Mouse (Mus musculus): Measurements from ENCODE around the gene Gstp1. TPM values are rescaled to one million over a fixed set of nuclear protein-coding genes. Genes with fewer than 3 reads are reported as not detected.
"Not testable (repeated sequence)": the region's sequence is repeated elsewhere in the genome, so short reads cannot be mapped to it uniquely, and the experiment has no call there.

Gstp1 gene
- polyA plus RNA-seq, 1 experiment from 2014 or later = 573 TPM

GRCm38 (mm10) chr19:4058581-4058980 lies 20.8 kb upstream of the Gstp1 start:
- 89% methylated on average over 5 of the region's 5 CpGs for WGBS
- Histone ChIP-seq H3K4me1 (replicated peaks) (no peaks in the 10 kb centered on the region), H3K36me3 (no peaks in the 10 kb centered on the region), H3K9me3 (no peaks in the 10 kb centered on the region), H3K27ac (replicated peaks) (no peak overlapping the region), H3K4me2 (no peak overlapping the region), H3K4me3 (no peak overlapping the region), H3K27me3 (no peaks in the 10 kb centered on the region), H3K9ac (no peak overlapping the region)
- no peak for ATAC-seq (ENCODE audit: low FRiP score, low read depth)

- Histone ChIP-seq H3K4me3 (no peak overlapping the region), H3K9ac (no peak overlapping the region), H3K36me3 (no peaks in the 10 kb centered on the region), H3K4me1 (replicated peaks) (no peaks in the 10 kb centered on the region), H3K9me3 (no peaks in the 10 kb centered on the region), H3K27ac (replicated peaks) (no peak overlapping the region), H3K27me3 (no peaks in the 10 kb centered on the region), H3K4me2 (no peak overlapping the region)
- WGBS = 95% methylated on average over 7 of the region's 7 CpGs
- ATAC-seq (ENCODE audit: low FRiP score, low read depth) = no peak
Measured at GRCm38 (mm10) chr19:4057962-4058361, 20.2 kb upstream of the Gstp1 start.

- no peaks in the 10 kb centered on the region for H3K4me1 ChIP-seq (replicated peaks)
- no peaks in the 10 kb centered on the region for H3K9me3 ChIP-seq
- H3K27me3 ChIP-seq = no peaks in the 10 kb centered on the region
- H3K4me2 ChIP-seq = no peak overlapping the region
- 84% methylated on average over 13 of the region's 13 CpGs for WGBS
- ATAC-seq (ENCODE audit: low FRiP score, low read depth) = no peak
- H3K4me3 ChIP-seq = no peak overlapping the region
- no peak overlapping the region for H3K27ac ChIP-seq (replicated peaks)
- no peaks in the 10 kb centered on the region for H3K36me3 ChIP-seq
- no peak overlapping the region for H3K9ac ChIP-seq
Measured at GRCm38 (mm10) chr19:4057389-4057788, 19.6 kb upstream of the Gstp1 start.

- Histone ChIP-seq H3K36me3 (no peaks in the 10 kb centered on the region), H3K4me3 (no peak overlapping the region), H3K4me2 (no peak overlapping the region), H3K27ac (replicated peaks) (no peak overlapping the region), H3K9me3 (no peaks in the 10 kb centered on the region), H3K27me3 (no peaks in the 10 kb centered on the region), H3K4me1 (replicated peaks) (no peaks in the 10 kb centered on the region), H3K9ac (no peak overlapping the region)
- WGBS = 30% methylated on average over 4 of the region's 4 CpGs
- no peak for ATAC-seq (ENCODE audit: low FRiP score, low read depth)
Measured at GRCm38 (mm10) chr19:4056727-4057126, 18.9 kb upstream of the Gstp1 start.

GRCm38 (mm10) chr19:4055947-4056693 lies 18.3 kb upstream of the Gstp1 start:
- Histone ChIP-seq H3K9ac (no peak overlapping the region), H3K9me3 (no peaks in the 10 kb centered on the region), H3K4me1 (replicated peaks) (no peaks in the 10 kb centered on the region), H3K4me3 (no peak overlapping the region), H3K4me2 (no peak overlapping the region), H3K36me3 (no peaks in the 10 kb centered on the region), H3K27ac (replicated peaks) (no peak overlapping the region), H3K27me3 (no peaks in the 10 kb centered on the region)
- no peak for ATAC-seq (ENCODE audit: low FRiP score, low read depth)
- WGBS = 66% methylated on average over 15 of the region's 15 CpGs

DNA sequence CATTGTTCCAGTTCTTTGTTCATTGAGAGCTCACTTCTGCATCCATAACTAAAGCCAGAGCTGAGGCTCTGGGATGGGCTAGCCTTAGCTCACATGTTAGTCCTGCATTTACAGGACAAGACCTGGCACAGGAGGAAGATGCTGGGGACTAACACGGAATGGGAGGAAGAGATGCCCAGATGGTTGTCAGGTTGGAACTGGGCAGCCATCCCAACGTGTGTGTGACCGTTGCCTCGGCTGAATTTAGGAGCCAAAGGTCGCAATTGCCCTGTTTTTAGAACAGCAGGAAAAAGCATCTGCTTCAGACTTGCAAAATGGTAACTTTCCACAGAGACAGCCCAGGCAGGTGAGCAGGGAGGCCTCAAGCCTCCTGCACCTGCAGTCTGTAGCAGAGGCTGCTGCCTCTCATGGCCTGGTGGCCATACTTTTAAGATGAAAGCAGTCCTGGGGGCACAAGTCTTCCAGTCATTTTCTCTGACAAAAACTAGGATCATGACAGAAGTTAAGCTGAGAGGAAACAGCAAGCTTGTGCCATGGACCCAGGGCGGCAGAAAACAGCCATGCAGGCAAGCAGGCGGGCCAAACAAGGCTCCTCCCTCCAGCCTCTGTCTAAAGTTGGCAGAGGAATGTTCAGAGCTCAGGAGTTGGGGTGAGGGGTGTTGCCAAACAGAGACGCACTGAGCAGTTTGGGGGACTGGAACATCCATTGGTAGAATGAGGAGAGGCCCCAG lies 17.6 kb upstream of the Gstp1 start:
- H3K4me3 ChIP-seq = no peak overlapping the region
- H3K27me3 ChIP-seq = no peaks in the 10 kb centered on the region
- no peaks in the 10 kb centered on the region for H3K9me3 ChIP-seq
- no peak for ATAC-seq (ENCODE audit: low FRiP score, low read depth)
- WGBS = 72% methylated on average over 8 of the region's 8 CpGs
- no peaks in the 10 kb centered on the region for H3K36me3 ChIP-seq
- H3K4me2 ChIP-seq = no peak overlapping the region
- H3K27ac ChIP-seq (replicated peaks) = no peak overlapping the region
- H3K4me1 ChIP-seq (replicated peaks) = no peaks in the 10 kb centered on the region
- H3K9ac ChIP-seq = no peak overlapping the region

DNA sequence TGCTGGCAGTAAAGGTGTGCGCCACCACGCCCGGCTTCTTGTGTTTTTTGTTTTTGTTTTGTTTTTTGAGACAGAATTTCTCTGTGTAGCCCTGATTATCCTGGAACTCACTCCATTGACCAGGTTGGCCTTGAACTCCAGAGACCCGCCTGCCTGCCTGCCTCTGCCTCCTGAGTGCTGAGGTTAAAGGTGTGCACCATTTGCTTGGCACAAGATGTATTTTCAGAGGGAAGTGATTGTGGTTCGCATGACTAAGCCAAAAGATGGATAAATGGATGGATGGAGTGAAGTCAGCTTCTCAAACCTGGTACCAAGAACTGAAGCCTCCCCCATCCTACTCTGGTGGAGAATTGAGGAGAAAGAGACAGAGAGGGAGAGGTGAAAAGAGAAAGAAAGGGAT lies 16.8 kb upstream of the Gstp1 start:
- no peak overlapping the region for H3K27ac ChIP-seq (replicated peaks)
- 89% methylated on average over 5 of the region's 5 CpGs for WGBS
- no peak for ATAC-seq (ENCODE audit: low FRiP score, low read depth)
- no peaks in the 10 kb centered on the region for H3K4me1 ChIP-seq (replicated peaks)
- no peak overlapping the region for H3K4me2 ChIP-seq
- H3K9ac ChIP-seq = no peak overlapping the region
- no peaks in the 10 kb centered on the region for H3K27me3 ChIP-seq
- H3K36me3 ChIP-seq = no peaks in the 10 kb centered on the region
- H3K4me3 ChIP-seq = no peak overlapping the region
- H3K9me3 ChIP-seq = no peaks in the 10 kb centered on the region

GRCm38 (mm10) chr19:4052516-4053030 lies 14.8 kb upstream of the Gstp1 start:
- Histone ChIP-seq H3K9ac (no peak overlapping the region), H3K4me2 (no peak overlapping the region), H3K27ac (replicated peaks) (no peak overlapping the region), H3K4me3 (no peak overlapping the region), H3K27me3 (no peaks in the 10 kb centered on the region), H3K4me1 (replicated peaks) (no peaks in the 10 kb centered on the region), H3K9me3 (no peaks in the 10 kb centered on the region), H3K36me3 (no peaks in the 10 kb centered on the region)
- no peak for ATAC-seq (ENCODE audit: low FRiP score, low read depth)
- 68% methylated on average over 5 of the region's 5 CpGs for whole genome bisulfite sequencing

DNA sequence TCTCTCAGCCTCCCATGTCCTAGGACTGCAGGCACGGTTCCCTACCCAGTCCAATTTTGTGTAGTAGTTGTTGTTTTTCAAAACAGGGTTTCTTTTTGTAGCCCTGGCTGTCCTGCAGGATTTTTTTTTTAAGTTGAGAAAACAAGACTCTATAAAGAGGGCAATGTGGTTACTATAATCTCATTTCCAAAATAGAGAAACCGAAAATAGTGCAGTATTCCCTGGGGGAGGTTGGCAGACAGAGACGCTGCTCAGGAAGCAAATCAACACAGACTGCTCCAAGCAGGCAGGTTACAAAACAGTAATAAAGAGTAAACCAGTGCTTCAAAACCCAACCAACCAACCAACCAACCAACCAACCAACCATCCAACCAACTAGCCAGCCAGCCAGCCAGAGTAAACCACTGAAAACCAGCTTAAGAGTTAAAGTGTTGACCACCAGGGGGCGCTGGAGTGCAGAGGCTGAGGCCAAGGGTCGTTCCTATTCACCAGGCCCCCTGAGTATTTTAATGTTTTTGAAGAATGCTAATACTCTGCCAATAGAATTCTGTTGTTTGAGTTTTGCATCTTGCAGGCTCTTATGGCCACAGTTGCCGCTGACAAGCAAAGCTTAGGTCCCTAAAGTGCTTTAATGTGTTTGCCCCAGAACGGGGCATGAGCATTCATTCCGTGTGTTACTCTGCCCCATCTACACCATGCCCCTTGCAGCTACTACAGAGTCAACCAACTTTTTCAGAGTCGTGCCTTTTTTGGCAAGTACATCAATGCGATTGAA lies 14.1 kb upstream of the Gstp1 start:
- Histone ChIP-seq H3K4me3 (no peak overlapping the region), H3K36me3 (no peaks in the 10 kb centered on the region), H3K27ac (replicated peaks) (no peak overlapping the region), H3K4me2 (no peak overlapping the region), H3K9ac (no peak overlapping the region), H3K9me3 (no peaks in the 10 kb centered on the region), H3K27me3 (no peaks in the 10 kb centered on the region), H3K4me1 (replicated peaks) (no peaks in the 10 kb centered on the region)
- no peak for ATAC-seq (ENCODE audit: low FRiP score, low read depth)
- WGBS = 56% methylated on average over 10 of the region's 10 CpGs

- Histone ChIP-seq H3K9me3 (no peaks in the 10 kb centered on the region), H3K36me3 (no peaks in the 10 kb centered on the region), H3K27me3 (no peaks in the 10 kb centered on the region), H3K4me3 (no peak overlapping the region), H3K4me2 (no peak overlapping the region), H3K9ac (no peak overlapping the region), H3K4me1 (replicated peaks) (no peaks in the 10 kb centered on the region), H3K27ac (replicated peaks) (no peak overlapping the region)
- ATAC-seq (ENCODE audit: low FRiP score, low read depth) = no peak
- whole genome bisulfite sequencing = 94% methylated on average over 5 of the region's 5 CpGs
Measured at GRCm38 (mm10) chr19:4051016-4051415, 13.2 kb upstream of the Gstp1 start.

DNA sequence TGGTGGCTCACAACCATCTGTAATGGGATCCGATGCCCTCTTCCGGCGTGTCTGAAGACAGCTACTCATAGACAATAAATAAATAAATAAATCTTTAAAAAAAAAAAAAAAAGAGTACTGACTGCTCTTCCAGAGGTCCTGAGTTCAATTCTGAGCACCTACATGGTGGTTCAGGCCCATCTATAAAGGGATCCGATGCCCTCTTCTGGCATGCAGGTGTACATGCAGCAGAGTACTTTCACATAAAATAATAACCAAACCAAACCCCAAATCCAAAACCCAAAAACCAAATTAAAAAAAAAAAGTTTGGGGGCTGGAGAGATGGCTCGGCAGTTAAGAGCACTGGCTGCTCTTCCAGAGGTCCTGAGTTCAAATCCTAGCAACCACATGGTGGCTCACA lies 11.3 kb upstream of the Gstp1 start:
- not testable (repeated sequence) for H3K27ac ChIP-seq (replicated peaks); H3K9ac ChIP-seq; H3K4me2 ChIP-seq; H3K27me3 ChIP-seq; H3K4me1 ChIP-seq (replicated peaks); H3K9me3 ChIP-seq; H3K36me3 ChIP-seq; ATAC-seq (ENCODE audit: low FRiP score, low read depth); H3K4me3 ChIP-seq
- 85% methylated on average over 5 of the region's 5 CpGs for WGBS

DNA sequence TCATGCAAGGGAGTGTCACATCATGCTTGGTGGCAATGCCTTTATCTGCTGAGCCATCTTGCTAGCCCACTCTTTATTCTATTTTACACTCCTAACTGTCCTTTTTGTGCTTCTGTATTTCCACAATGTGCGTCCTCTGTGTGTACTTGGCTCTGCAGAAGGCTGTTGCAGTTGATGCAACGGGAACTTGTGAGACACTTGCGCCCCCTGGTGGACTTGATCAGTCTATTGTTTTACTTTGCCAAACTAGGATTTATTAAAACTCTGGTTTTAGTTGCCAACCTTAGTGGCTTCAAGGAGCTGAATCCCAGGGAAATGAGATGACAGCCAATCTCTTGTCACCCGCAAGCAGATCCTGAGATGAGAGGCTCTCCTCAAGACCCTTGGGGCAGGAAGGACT lies 10.1 kb upstream of the Gstp1 start:
- H3K4me2 ChIP-seq = no peak overlapping the region
- ATAC-seq (ENCODE audit: low FRiP score, low read depth) = no peak
- no peak overlapping the region for H3K9ac ChIP-seq
- H3K36me3 ChIP-seq = no peaks in the 10 kb centered on the region
- H3K27me3 ChIP-seq = no peaks in the 10 kb centered on the region
- WGBS = 20% methylated on average over 4 of the region's 4 CpGs
- H3K27ac ChIP-seq (replicated peaks) = no peak overlapping the region
- no peaks in the 10 kb centered on the region for H3K9me3 ChIP-seq
- H3K4me3 ChIP-seq = no peak overlapping the region
- H3K4me1 ChIP-seq (replicated peaks) = no peaks in the 10 kb centered on the region

All from hindbrain, embryonic 15.5 days (tissue).